8 mouse cellular contexts compared by ENCODE assay signal in the genomic region with DNA sequence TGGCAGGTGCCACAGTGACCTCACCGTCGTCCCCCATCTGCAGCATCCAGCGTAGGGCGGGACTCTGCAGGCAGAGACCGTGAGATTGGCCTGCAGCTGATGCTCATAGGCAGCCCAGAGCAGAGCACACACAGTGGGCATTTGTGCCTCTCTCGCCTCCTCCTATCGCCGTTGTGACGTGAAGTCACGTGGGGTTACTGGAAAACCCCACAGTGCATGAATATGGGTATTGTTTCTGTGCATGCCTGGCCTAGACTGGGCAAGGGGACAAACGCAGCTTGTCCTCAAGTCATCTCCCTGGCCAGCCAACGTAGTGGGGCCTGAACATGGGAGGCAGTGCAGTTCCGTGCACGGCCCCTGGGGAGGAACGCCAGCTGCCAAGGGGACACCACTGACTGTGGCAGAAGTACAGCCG. TPM values are rescaled to one million over a fixed set of nuclear protein-coding genes. Genes with fewer than 3 reads are reported as not detected.
DNase-seq lines count a peak whose midpoint lies in the region; ATAC-seq lines count a peak whose summit lies in the region.

No protein-coding gene starts in this region.

- ATAC-seq in midbrain, embryonic 14.5 days (ENCODE audit: low FRiP score, low TSS enrichment), result peak; percentile 78

- no peaks in the 10 kb centered on the region for H3K9me3 ChIP-seq in midbrain, embryonic 14.5 days (ENCODE audit: control insufficient read depth, low read length)

- H3K27me3 ChIP-seq in midbrain, embryonic 14.5 days (ENCODE audit: control insufficient read depth, insufficient read depth, low read length), result no peaks in the 10 kb centered on the region

- no peak overlapping the region for H3K4me2 ChIP-seq in midbrain, embryonic 14.5 days (ENCODE audit: low read length)

- H3K4me1 ChIP-seq in midbrain, embryonic 14.5 days (ENCODE audit: control insufficient read depth, insufficient read depth, low read length), result 0 out of 2 replicates have a peak, but pooled peaks cover 11% of the 10 kb centered on the region

- H3K36me3 ChIP-seq in midbrain, embryonic 14.5 days (ENCODE audit: control insufficient read depth, insufficient read depth, low read length), result no peaks in the 10 kb centered on the region

- no peak overlapping the region for H3K27ac ChIP-seq in midbrain, embryonic 14.5 days (replicated peaks; ENCODE audit: low read depth, low read length)

- DNase-seq in layer of hippocampus, adult 11-12 months (ENCODE audit: low spot score), result peak; percentile 85
- no peak for DNase-seq in layer of hippocampus, adult 9-10 months (ENCODE audit: low spot score)
- DNase-seq in cerebellum, adult 8-10 months, result peak; percentile 19
- peak; percentile 13 to 15 for DNase-seq in frontal cortex, postnatal 25 days (ENCODE audit: low spot score in 2 of 2)
- DNase-seq in layer of hippocampus, adult 18-20 months (ENCODE audit: low spot score in 2 of 2), result peak; percentile 66 to 75
- DNase-seq in midbrain, embryonic 14.5 days, result peak; percentile 61
- DNase-seq in spleen, postnatal 4 days (ENCODE audit: low spot score in 2 of 2), result peak; percentile 44 to 72
- DNase-seq in kidney, postnatal 14 days, result no peak

- no peak overlapping the region for H3K4me3 ChIP-seq in midbrain, embryonic 14.5 days (replicated peaks; ENCODE audit: low read depth, low read length)

- H3K9ac ChIP-seq in midbrain, embryonic 14.5 days (replicated peaks; ENCODE audit: low read length), result no peak overlapping the region

- WGBS in midbrain, embryonic 14.5 days, result 61% methylated on average over 16 of the region's 16 CpGs

RNA-seq across cellular contexts. Expression of gene Cd9, which starts 27.3 kb away (rescaled TPM):
- 10 to 100 TPM; 52.0 to 55.1 TPM for total RNA-seq in layer of hippocampus, adult 18-20 months (2021)
- 59.8 and 66.5 TPM in 2 replicates for polyA plus RNA-seq in midbrain, embryonic 14.5 days (2014; fragmentation: Nextera tagmentation; extraction: Ambion mirVana)

Comparison
In these comparisons a context has a peak if more than half of its experiments do, and no peak if none do; other contexts are left out.
1. DNase-seq: peak in layer of hippocampus, adult 11-12 months (single experiment), cerebellum, adult 8-10 months (single experiment), frontal cortex, postnatal 25 days (2 of 2), layer of hippocampus, adult 18-20 months (2 of 2), midbrain, embryonic 14.5 days (single experiment) and spleen, postnatal 4 days (2 of 2); none in layer of hippocampus, adult 9-10 months (single experiment) and kidney, postnatal 14 days (single experiment).